Mouse (Mus musculus) spleen, adult 2 months (tissue): ENCODE data around the gene Dennd4b. TPM values are rescaled to one million over a fixed set of nuclear protein-coding genes. Genes with fewer than 3 reads are reported as not detected.

Experiments used
- DNase-seq, 2 experiments: peaks; one replicate each; pipeline versions ENCODE4 v3.0.0 to v3.0.0-alpha.2; 2012 to 2021; ENCODE audit warnings: low spot score in 2 of 2, low read depth in 1 of 2
- H3K27ac ChIP-seq: fragments of 200-500 bp; 2 replicates; pipeline ENCODE4 v1.5.1; 2012; ENCODE audit warnings: low read length, inconsistent platforms; ENCODE audit not compliant: insufficient read depth
- H3K27me3 ChIP-seq: fragments of 200-500 bp; 2 replicates; pipeline ENCODE4 v1.6.1; 2012; ENCODE audit warnings: mild to moderate bottlenecking, moderate library complexity, low read length, inconsistent platforms; ENCODE audit not compliant: control insufficient read depth, insufficient read depth
- H3K36me3 ChIP-seq: fragments of 200-500 bp; 2 replicates; pipeline ENCODE4 v1.6.1; 2012; ENCODE audit warnings: mild to moderate bottlenecking, low read length, inconsistent platforms; ENCODE audit not compliant: control insufficient read depth, insufficient read depth
- H3K4me1 ChIP-seq: fragments of 200-500 bp; 2 replicates; pipeline ENCODE4 v1.6.1; 2011; ENCODE audit warnings: inconsistent platforms; ENCODE audit not compliant: control insufficient read depth, insufficient read depth, insufficient read length
- H3K4me3 ChIP-seq: fragments of 200-500 bp; 2 replicates; pipeline ENCODE4 v1.5.1; 2011; ENCODE audit warnings: mild to moderate bottlenecking, inconsistent platforms; ENCODE audit not compliant: insufficient read depth, insufficient read length; ENCODE audit errors: extremely low read depth
- CTCF ChIP-seq: fragments of 200-500 bp; IDR thresholded peaks from 2 replicates; pipeline ENCODE4 v1.5.1; 2011; ENCODE audit warnings: mild to moderate bottlenecking, inconsistent platforms; ENCODE audit not compliant: insufficient read depth, insufficient read length, insufficient replicate concordance; ENCODE audit errors: extremely low read depth
- POLR2A ChIP-seq: fragments of 200-500 bp; IDR thresholded peaks from 2 replicates; pipeline ENCODE4 v1.6.1; 2011; ENCODE audit warnings: low read depth, low read length, inconsistent platforms
- WGBS: fragments of 180-500 bp; shearing (Covaris S2); methylation state at CpG from one replicate; pipeline ENCODE4 v1.1.7; 2018; 5-methylcytosine and 5-hydroxymethylcytosine counted together
- polyA plus RNA-seq: library from polyadenylated mRNA; depleted of rRNA; stranded (reverse); fragments of >200 nt; gene quantifications from 2 replicates; pipeline ENCODE4 v1.2.3, GENCODE M21; 2012; rRNA removed

The Dennd4b gene
- 155 and 178 TPM in 2 replicates for polyA plus RNA-seq

GRCm38 (mm10) chr3:90265034-90265931 lies at the start of gene Dennd4b:
Gene Dennd4b, plus strand, starts transcription at chr3:90265185.
- WGBS: under 1% methylated on average over 78 of the region's 87 CpGs
- peak; percentile 94 for DNase-seq

GRCm38 (mm10) chr3:90215825-90216380 lies 49.1 kb upstream of the Dennd4b start:
- Histone ChIP-seq H3K36me3 (peaks cover 8% of the 10 kb centered on the region), H3K27me3 (peaks cover 3% of the 10 kb centered on the region; the same call in 1 of the 2 replicates), H3K27ac (no peak overlapping the region), H3K4me3 (no peak overlapping the region), H3K4me1 (peaks cover 15% of the 10 kb centered on the region)
- DNase-seq: peak in 1 of 2 experiments; percentile 10
- 33% methylated on average over 1 of the region's 1 CpGs for WGBS
- TF ChIP-seq CTCF (no peak), POLR2A (no peak)

More at GRCm38 (mm10) chr3:90265034-90265931, at the start of gene Dennd4b:
- no peaks in the 10 kb centered on the region for H3K27me3 ChIP-seq
- peak within 1 kb of the TSS; percentile 70 for H3K4me3 ChIP-seq
- peaks cover 47% of the 10 kb centered on the region for H3K36me3 ChIP-seq
- peaks cover 23% of the 10 kb centered on the region; the same call in 1 of the 2 replicates for H3K4me1 ChIP-seq
- peak within 1 kb of the TSS; percentile 99 for H3K27ac ChIP-seq
- peak; percentile 8 for TF ChIP-seq POLR2A
- TF ChIP-seq CTCF: peak; percentile 82

GRCm38 (mm10) chr3:90220088-90220487 lies 44.9 kb upstream of the Dennd4b start:
- TF ChIP-seq CTCF (peak; percentile 15; the same call in 1 of the 2 replicates), POLR2A (no peak)
- DNase-seq: peak; percentile 25 to 48
- H3K4me1 ChIP-seq: peaks cover 3% of the 10 kb centered on the region
- peaks cover 3% of the 10 kb centered on the region; the same call in 1 of the 2 replicates for H3K27me3 ChIP-seq
- no peak overlapping the region for H3K4me3 ChIP-seq
- no peaks in the 10 kb centered on the region for H3K36me3 ChIP-seq
- H3K27ac ChIP-seq: no peak overlapping the region
- WGBS: 13% methylated on average over 6 of the region's 6 CpGs

GRCm38 (mm10) chr3:90220531-90220951 lies 44.4 kb upstream of the Dennd4b start:
- DNase-seq: peak in 1 of 2 experiments; percentile 17
- Histone ChIP-seq H3K36me3 (no peaks in the 10 kb centered on the region), H3K27ac (peak overlapping the region; percentile 8; the same call in 1 of the 2 replicates), H3K4me3 (peak overlapping the region; percentile 45), H3K4me1 (peaks cover 3% of the 10 kb centered on the region), H3K27me3 (peaks cover 3% of the 10 kb centered on the region; the same call in 1 of the 2 replicates)
- WGBS: 6% methylated on average over 18 of the region's 20 CpGs
- TF ChIP-seq CTCF (no peak), POLR2A (no peak)

GRCm38 (mm10) chr3:90221123-90221522 lies 43.9 kb upstream of the Dennd4b start:
- Histone ChIP-seq H3K36me3 (no peaks in the 10 kb centered on the region), H3K27me3 (peaks cover 3% of the 10 kb centered on the region; the same call in 1 of the 2 replicates), H3K4me3 (no peak overlapping the region), H3K4me1 (peaks cover 3% of the 10 kb centered on the region), H3K27ac (no peak overlapping the region)
- no peak for TF ChIP-seq POLR2A
- no peak for TF ChIP-seq CTCF
- DNase-seq: no peak
- WGBS: 42% methylated on average over 5 of the region's 5 CpGs

GRCm38 (mm10) chr3:90222455-90222854 lies 42.5 kb upstream of the Dennd4b start:
- 85% methylated on average over 4 of the region's 4 CpGs for WGBS
- Histone ChIP-seq H3K4me3 (no peak overlapping the region), H3K4me1 (peaks cover 3% of the 10 kb centered on the region), H3K27ac (no peak overlapping the region), H3K27me3 (peaks cover 3% of the 10 kb centered on the region; the same call in 1 of the 2 replicates), H3K36me3 (no peaks in the 10 kb centered on the region)
- TF ChIP-seq POLR2A: no peak
- TF ChIP-seq CTCF: no peak
- DNase-seq: no peak
